Mouse (Mus musculus): ENCODE measurements around the gene Zfp943. TPM values are rescaled to one million over a fixed set of nuclear protein-coding genes. Genes with fewer than 3 reads are reported as not detected.
"Not testable (repeated sequence)": the region's sequence is repeated elsewhere in the genome, so short reads cannot be mapped to it uniquely, and the experiment has no call there.

The Zfp943 gene
- total RNA-seq (2015; ENCODE audit: low replicate concordance) (18.7 and 37.7 TPM in 2 replicates), total RNA-seq (2017; ENCODE audit: low replicate concordance) (19.9 and 21.3 TPM in 2 replicates)

DNA sequence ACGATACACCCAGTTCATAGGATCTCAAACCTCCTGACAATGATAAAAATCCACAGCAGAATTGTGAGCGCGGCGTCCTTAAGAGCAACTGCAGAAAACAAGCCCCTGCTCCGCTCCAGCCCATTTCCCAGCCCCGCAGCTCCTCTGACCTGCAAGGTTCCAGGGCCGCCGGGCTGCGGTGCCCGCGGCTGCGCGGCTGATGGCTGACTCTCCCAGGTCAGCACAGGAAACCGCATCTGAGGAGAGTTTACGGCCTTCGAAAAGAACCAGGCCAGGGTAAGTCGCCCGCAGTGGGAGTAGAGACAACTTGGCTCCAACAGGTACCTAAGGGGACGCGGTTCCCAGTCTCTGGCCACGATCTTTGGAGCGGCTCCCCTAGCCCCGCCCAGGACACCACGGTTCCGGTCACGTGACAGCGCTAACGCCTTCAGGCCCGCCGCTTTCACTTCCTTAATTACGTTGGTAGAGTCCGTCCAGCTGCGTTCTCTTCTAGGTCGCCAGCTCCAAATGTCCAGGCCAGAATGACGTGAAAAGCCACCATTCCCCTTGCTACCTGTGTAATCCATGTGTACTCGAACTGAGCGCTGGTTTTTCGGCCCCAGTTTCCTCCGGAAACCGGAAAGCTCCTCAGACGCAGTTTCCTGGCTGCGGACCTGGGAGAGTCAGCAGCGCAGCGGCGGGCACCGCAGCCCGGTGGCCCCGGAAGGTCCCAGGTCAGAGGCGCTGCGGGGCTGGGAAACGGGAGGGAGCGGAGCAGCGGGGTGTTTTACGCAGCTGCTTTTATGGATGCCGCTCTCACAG is at the start of gene Zfp943, which contains the start of gene Zfp942:
Gene Zfp943 (plus strand): TSS at position 446 of the 801 bp plus-strand sequence.
Gene Zfp942 (minus strand): TSS at position 358 of the 801 bp plus-strand sequence.
- ATAC-seq (replicated peaks; ENCODE audit: low FRiP score, poor library complexity, severe bottlenecking) = peak; percentile 98

DNA sequence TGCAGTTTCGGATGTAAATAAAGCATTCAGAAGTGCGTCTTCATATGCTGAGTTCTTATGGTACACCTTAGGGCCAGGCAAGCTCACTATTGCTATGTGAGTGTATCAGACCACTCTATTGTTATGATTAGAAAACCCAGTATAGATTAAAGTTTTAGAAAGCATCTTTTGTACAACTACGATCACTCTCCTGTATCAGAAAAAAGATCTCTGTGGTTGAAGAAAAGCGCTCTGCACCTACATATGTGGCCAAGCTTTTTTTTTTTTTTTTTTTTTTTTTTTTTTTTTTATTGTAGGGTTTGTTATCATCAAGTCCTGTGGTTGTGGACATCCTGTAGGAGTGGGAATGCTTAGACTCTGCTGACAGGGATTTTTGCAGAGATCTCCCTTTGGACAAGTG is 950 bp downstream of the Zfp943 start:
- ATAC-seq (replicated peaks; ENCODE audit: low FRiP score, poor library complexity, severe bottlenecking) = no peak

DNA sequence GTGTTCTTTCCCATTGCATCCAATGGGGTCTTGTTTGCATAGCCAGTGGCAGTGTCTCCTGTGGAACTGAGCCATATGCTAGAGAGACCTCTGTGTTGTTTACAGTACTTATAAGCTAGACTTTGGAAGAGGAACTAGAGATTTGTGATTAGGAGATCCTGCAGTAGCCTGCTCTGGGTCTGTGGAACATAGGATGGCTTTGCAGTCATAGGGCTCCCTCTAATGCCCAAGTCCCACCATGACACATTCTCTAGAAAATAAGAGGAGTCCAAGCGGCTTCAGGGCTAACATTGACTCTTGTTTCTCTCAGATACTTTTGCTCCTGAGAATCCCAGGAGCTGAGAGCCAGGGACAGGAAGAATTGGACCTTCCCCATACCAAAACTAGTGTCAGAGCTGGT is 73.2 kb downstream of the Zfp943 start:
- not testable (repeated sequence) for ATAC-seq (replicated peaks; ENCODE audit: low FRiP score, poor library complexity, severe bottlenecking)

DNA sequence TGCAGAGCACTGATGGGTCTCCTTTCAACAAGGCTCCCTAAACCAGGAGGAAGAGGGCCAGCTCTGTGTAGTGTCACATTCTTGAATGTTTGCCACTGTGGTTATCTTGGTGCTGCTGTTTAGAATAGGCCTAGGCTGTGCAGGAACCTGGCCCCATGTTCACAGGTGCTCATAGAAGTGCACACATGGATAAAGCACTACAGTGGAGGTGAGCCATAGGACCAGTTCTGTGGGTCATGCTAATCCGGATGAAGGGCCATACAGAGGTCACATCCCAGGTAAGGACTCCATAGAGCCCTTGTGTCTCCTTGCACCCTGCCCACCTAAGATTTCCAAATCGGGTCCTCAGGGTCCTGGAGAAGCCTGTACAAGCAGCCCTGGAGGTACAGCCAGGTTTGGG is 87.1 kb downstream of the Zfp943 start:
- no peak for ATAC-seq (replicated peaks; ENCODE audit: low FRiP score, poor library complexity, severe bottlenecking)

DNA sequence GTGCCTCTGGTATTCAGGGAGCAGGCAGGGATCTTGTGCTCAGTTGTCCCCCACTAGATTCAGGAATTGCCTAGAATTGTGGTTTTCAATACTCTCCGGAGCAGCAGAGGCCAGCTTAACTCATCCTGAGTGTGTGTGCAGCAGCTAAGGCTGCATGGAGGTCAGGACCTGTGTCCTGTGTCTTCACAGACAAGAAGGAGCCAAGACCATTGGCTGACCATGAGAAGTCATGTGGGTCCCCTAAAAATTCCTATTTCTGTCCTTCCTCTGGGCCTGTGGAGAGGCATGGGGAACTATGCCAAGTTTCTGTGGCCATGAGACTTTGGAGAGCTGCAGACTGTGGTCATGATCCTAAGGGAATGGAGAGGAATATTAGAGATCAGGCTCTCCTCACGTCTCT is 90.9 kb downstream of the Zfp943 start:
- ATAC-seq (replicated peaks; ENCODE audit: low FRiP score, poor library complexity, severe bottlenecking) = no peak

DNA sequence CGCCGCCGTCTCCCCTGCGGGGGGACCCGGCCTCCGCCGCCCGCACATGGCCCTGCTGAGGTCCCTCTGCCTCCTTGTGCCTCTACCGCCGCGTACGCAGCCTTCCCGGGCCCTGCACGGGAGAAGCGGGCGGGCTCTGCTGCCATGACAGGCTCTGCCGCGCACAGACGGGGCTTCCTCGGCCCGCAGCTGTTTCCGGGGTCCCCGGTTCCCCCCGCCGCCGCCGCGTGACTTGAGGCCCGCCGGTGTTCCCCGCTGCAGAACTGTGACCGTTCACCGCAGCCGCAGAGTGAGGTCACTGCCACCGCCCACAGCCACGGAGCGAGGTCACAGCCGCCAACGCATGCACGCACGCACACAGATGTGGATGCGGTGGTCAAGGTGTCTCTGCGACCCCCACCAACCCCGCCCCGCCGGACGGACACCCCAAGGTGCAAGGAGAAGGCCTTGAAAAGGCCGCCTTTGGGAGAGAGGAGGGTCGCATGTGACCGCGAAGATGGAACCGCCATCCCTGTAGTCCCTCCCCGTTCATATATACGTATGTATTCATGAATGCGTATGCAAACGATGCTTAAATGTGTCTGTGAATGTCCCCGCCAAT is 118.8 kb downstream of the Zfp943 start:
- ATAC-seq (replicated peaks; ENCODE audit: low FRiP score, poor library complexity, severe bottlenecking) = no peak

DNA sequence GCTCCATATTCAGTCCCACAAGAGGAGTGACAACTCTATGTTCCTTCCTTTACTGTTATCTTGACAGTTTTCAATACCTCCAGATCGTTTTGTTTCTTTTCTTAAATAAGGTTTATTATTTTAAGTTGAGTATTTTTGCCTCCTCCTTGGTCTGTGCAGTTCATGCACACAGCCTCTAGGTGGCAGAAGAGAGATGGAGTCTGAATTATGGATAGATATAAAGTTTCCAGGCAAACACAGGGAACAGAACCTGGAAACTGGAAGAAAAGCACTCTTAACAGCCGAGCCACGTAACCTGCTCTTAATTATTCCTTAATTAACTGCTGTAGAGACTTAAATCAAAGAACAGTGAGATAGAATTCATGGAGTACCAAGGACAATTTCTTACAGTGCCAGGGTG is 120.9 kb downstream of the Zfp943 start:
- ATAC-seq (replicated peaks; ENCODE audit: low FRiP score, poor library complexity, severe bottlenecking) = not testable (repeated sequence)

DNA sequence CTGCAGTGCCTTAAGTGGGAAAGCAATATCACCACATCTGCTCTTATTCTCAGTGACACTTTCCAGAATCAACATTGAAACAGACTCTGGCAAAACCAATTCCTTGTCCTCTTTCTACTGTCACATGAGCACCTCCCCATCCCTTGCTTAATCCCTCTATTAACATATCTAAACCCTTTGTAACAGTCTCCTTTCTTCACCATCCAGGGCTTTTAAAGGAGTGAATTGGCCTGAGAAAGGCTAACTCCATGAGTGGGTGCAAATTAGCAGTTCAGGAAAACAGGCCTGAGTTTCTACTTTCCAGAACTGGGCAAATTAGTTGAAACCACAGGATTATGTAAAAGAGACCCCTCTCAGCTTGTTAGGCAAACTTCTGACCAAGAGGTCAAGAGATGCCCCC is 156.4 kb downstream of the Zfp943 start:
- ATAC-seq (replicated peaks; ENCODE audit: low FRiP score, poor library complexity, severe bottlenecking) = no peak

Other genes with a start within 250 kb of the Zfp943 start
- gene Zfp229, start 231.8 kb upstream of the Zfp943 start, total RNA-seq (2015; ENCODE audit: low replicate concordance) = 1.1 and 2.1 TPM in 2 replicates
- gene Zfp229, start 231.8 kb upstream of the Zfp943 start, total RNA-seq (2017; ENCODE audit: low replicate concordance) = 1.7 and 4.6 TPM in 2 replicates
- gene Zfp820, start 116.8 kb upstream of the Zfp943 start, total RNA-seq (2015; ENCODE audit: low replicate concordance) = 3.4 TPM in 1 of 2 replicates, not detected in the other
- 0.51 TPM in 1 of 2 replicates, not detected in the other for gene Zfp820, start 116.8 kb upstream of the Zfp943 start, total RNA-seq (2017; ENCODE audit: low replicate concordance)
- 1.4 and 5.4 TPM in 2 replicates for gene Zfp995, start 52.6 kb upstream of the Zfp943 start, total RNA-seq (2015; ENCODE audit: low replicate concordance)
- 4.6 TPM in 1 of 2 replicates, not detected in the other for gene Zfp995, start 52.6 kb upstream of the Zfp943 start, total RNA-seq (2017; ENCODE audit: low replicate concordance)
- gene Zfp942, start 88 bp upstream of the Zfp943 start, total RNA-seq (2015; ENCODE audit: low replicate concordance) = 15.1 and 25.6 TPM in 2 replicates
- 10.7 and 12.1 TPM in 2 replicates for gene Zfp942, start 88 bp upstream of the Zfp943 start, total RNA-seq (2017; ENCODE audit: low replicate concordance)
- not detected in 2 replicates for gene Zfp947, start 203.6 kb downstream of the Zfp943 start, total RNA-seq (2015; ENCODE audit: low replicate concordance)
- not detected in 2 replicates for gene Zfp947, start 203.6 kb downstream of the Zfp943 start, total RNA-seq (2017; ENCODE audit: low replicate concordance)

Measured in erythroid progenitor cell, adult 5-6 weeks (primary cell).